Mouse (Mus musculus) E14TG2a.4 (cell line): Measurements from ENCODE around the gene Plce1.
"Not testable (repeated sequence)": the region's sequence is repeated elsewhere in the genome, so short reads cannot be mapped to it uniquely, and the experiment has no call there.

Experiments used
- H3K27me3 ChIP-seq: 2 replicates; pipeline ENCODE4 v1.6.1; 2014; ENCODE audit warnings: low read length, control low read depth; ENCODE audit not compliant: insufficient read depth
- H3K36me3 ChIP-seq: 2 replicates; pipeline ENCODE4 v1.6.1; 2014; ENCODE audit warnings: low read length, control low read depth; ENCODE audit not compliant: insufficient read depth
- H3K4me1 ChIP-seq: replicated peaks from 2 replicates; pipeline ENCODE4 v1.6.1; 2014; ENCODE audit warnings: low read depth, low read length, control low read depth
- H3K4me3 ChIP-seq: replicated peaks from 2 replicates; pipeline ENCODE4 v1.5.1; 2014; ENCODE audit warnings: mild to moderate bottlenecking, low read length
- H3K9me3 ChIP-seq: 2 replicates; pipeline ENCODE4 v1.6.1; 2014; ENCODE audit warnings: low read length, control low read depth
- CTCF ChIP-seq: conservative IDR thresholded peaks from 2 replicates; pipeline ENCODE4 v1.5.1; 2014; ENCODE audit warnings: low read length
- NANOG ChIP-seq: IDR thresholded peaks from 2 replicates; pipeline ENCODE4 v1.6.1; 2014; ENCODE audit warnings: borderline replicate concordance, low read length, mixed read lengths
- POU5F1 ChIP-seq: IDR thresholded peaks from 2 replicates; pipeline ENCODE4 v1.6.1; 2014; ENCODE audit warnings: low read length, borderline replicate concordance

Gene Plce1

DNA sequence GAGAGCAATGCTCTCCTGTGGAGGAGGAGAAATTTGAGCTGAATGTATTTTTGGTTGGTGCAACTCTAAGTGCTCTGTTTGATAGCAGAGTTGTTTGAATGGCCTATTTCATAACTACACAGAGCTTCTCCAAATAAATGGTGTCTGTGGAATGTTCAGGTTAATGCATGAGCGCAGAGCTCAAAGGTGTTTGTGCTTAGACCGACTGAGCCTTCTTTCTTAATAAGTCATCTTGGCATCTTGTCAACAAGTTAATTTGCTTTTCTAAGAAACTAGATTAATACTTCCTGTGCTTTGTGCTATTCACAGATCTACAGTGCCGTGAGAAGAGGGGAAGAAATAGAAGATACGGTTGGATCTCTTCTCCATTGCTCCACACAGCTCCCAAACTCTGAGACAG, 139.2 kb downstream of the Plce1 start:
- Histone ChIP-seq H3K4me3 (no peak overlapping the region), H3K27me3 (no peaks in the 10 kb centered on the region), H3K9me3 (no peaks in the 10 kb centered on the region), H3K36me3 (no peaks in the 10 kb centered on the region), H3K4me1 (peaks cover 6% of the 10 kb centered on the region)
- TF ChIP-seq CTCF: no peak
- TF ChIP-seq NANOG: no peak
- TF ChIP-seq POU5F1: no peak

GRCm38 (mm10) chr19:38621546-38621945, 140.6 kb downstream of the Plce1 start:
- Histone ChIP-seq H3K4me3 (no peak overlapping the region), H3K4me1 (no peaks in the 10 kb centered on the region), H3K9me3 (no peaks in the 10 kb centered on the region), H3K27me3 (no peaks in the 10 kb centered on the region), H3K36me3 (no peaks in the 10 kb centered on the region)
- TF ChIP-seq POU5F1: no peak
- TF ChIP-seq CTCF: no peak
- TF ChIP-seq NANOG: no peak

DNA sequence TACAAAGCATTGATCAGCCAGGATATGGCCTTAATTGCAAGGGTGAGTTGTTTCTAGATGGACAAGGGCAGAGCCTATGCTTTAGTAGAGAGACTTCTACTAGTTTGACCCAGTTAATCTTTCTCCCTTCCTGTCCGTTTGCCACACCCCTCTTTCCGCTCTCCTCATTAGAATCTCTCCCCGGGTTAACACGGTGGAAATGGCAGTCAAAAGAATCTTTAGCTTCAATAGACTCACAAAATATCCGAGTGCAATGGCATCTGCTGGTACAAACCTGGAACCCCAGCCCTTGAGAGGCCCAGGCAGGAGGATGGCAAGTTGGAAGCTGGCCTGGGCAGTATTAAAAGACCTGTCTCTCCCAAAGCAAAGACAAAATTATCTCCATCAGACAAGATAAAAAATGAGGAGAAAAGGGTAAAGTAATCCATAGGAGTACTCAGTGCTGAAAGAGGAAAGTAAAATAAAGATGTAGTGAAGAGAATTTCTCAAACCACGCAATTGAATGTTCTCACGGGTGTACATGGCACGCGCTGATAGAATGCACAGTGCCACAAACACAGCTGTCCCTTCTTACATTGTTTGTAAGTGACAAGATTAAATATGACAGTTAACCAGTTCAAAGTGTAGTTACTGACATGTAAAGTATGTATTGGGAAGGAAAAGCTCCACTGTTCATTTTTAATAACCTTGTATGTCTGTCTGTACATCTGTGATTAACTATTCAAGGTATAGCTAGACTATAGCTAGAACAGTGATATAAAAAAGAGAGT, 145.5 kb downstream of the Plce1 start:
- Histone ChIP-seq H3K27me3 (no peaks in the 10 kb centered on the region), H3K4me3 (no peak overlapping the region), H3K9me3 (no peaks in the 10 kb centered on the region), H3K36me3 (no peaks in the 10 kb centered on the region), H3K4me1 (no peaks in the 10 kb centered on the region)
- TF ChIP-seq POU5F1: no peak
- TF ChIP-seq NANOG: no peak
- TF ChIP-seq CTCF: no peak

DNA sequence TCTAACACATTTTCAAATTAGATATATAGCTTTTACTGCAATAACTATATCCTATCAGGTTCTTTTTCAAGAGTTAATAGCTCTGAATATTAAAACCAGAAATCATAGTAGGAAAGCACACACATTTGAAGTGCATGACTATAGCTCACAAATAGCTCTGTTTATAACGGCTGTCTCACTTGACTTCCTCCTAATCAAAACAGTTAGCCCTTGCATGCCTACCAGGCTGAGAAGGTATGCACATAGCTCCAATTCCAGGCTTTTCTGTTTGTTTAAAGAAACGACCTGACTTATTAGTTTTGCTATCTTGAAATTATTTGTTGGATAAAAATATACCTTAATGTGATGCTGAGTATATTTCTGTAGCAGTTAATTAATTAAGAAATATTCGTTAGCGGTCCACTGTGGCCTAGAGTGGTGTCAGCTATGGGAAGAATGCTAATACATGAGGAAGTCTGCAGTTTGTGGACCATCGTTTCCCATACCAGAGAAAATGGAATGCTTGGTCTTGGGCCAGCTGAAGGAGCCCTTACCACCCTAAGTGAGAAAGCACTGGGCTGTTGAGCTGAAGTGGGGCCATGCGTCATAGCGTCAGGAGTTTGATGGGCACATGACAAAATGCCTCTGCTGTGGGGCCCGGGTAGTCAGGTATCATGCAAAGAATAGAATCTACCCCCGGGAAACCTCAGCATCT, 146.3 kb downstream of the Plce1 start:
- no peak overlapping the region for H3K4me3 ChIP-seq
- H3K36me3 ChIP-seq: no peaks in the 10 kb centered on the region
- no peaks in the 10 kb centered on the region for H3K9me3 ChIP-seq
- TF ChIP-seq CTCF (no peak), NANOG (no peak), POU5F1 (no peak)
- no peaks in the 10 kb centered on the region for H3K4me1 ChIP-seq
- no peaks in the 10 kb centered on the region for H3K27me3 ChIP-seq

GRCm38 (mm10) chr19:38632251-38632650, 151.3 kb downstream of the Plce1 start:
- Histone ChIP-seq H3K27me3 (no peaks in the 10 kb centered on the region), H3K9me3 (no peaks in the 10 kb centered on the region), H3K36me3 (no peaks in the 10 kb centered on the region), H3K4me3 (no peak overlapping the region), H3K4me1 (no peaks in the 10 kb centered on the region)
- TF ChIP-seq POU5F1 (no peak), NANOG (no peak), CTCF (no peak)

DNA sequence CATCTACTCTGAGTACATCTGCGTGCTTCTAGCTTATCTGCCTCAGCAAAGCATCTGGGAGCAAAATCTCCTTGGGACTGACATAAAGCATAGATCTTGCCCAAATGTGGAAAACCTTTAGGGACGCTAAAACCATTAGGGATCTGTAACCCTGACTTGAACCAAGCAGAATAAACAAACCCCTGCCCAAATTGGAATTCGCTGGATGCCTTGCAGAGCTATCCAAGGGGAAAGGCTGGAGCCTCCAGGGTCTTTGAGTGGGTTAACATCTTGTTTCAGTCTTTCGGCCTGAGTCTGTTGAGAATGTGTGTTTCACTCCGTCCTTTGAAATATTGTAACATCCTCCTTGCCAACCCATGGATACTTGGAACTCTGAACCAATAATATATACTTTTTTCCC, 152.4 kb downstream of the Plce1 start:
- Histone ChIP-seq H3K4me3 (no peak overlapping the region), H3K36me3 (no peaks in the 10 kb centered on the region), H3K27me3 (no peaks in the 10 kb centered on the region), H3K4me1 (no peaks in the 10 kb centered on the region), H3K9me3 (no peaks in the 10 kb centered on the region)
- no peak for TF ChIP-seq CTCF
- no peak for TF ChIP-seq POU5F1
- TF ChIP-seq NANOG: no peak

GRCm38 (mm10) chr19:38639050-38639449, 158.1 kb downstream of the Plce1 start:
- no peaks in the 10 kb centered on the region for H3K27me3 ChIP-seq
- TF ChIP-seq NANOG (no peak), POU5F1 (no peak), CTCF (no peak)
- no peaks in the 10 kb centered on the region for H3K36me3 ChIP-seq
- H3K4me1 ChIP-seq: no peaks in the 10 kb centered on the region
- no peak overlapping the region for H3K4me3 ChIP-seq
- H3K9me3 ChIP-seq: no peaks in the 10 kb centered on the region

DNA sequence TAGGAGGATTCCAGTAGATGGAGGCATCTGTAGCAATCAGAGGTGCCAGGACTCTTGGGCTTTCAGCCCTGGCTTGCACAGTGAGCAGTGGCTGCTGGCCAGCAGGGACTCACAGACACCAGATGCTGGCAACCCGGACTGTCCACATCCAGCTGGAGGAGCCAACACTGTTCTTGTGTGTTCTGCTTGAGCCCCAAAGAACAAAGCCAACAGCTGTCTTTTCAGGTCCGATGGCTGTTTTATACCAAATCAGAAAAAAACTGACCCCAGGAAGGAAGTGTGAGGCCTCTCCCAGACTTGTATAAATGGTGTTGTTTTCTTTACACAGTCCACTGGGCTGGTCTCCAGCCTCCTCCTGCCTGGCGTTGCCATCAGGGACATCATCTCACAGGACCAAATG, 158.9 kb downstream of the Plce1 start:
- TF ChIP-seq NANOG (no peak), CTCF (no peak), POU5F1 (no peak)
- Histone ChIP-seq H3K9me3 (no peaks in the 10 kb centered on the region), H3K36me3 (no peaks in the 10 kb centered on the region)

DNA sequence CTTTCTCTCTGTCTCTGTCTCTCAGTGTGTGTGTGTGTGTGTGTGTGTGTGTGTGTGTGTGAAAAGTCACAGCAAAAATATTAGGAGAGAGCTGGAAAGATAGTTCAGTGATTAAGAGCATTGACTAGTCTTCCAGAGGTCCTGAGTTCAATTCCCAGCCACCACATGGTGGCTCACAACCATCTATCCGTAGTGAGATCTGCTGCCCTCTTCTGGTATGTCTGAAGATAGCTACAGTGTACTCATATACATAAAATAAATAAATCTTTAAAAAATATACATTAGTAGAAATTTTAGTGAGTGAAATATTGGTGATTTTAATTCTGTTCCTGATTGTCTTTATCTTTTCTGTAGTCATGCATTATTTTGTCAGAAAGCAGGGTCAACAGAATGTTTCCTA, 161.6 kb downstream of the Plce1 start:
- TF ChIP-seq CTCF: peak; percentile 31; the same call in 1 of the 2 replicates
- H3K9me3 ChIP-seq, H3K4me3 ChIP-seq, H3K27me3 ChIP-seq, H3K36me3 ChIP-seq: not testable (repeated sequence)
- H3K4me1 ChIP-seq: peaks cover 13% of the 10 kb centered on the region; the same call in 1 of the 2 replicates

More for the DNA sequence above, 158.9 kb downstream of the Plce1 start:
- Histone ChIP-seq H3K4me3 (no peak overlapping the region), H3K27me3 (no peaks in the 10 kb centered on the region), H3K4me1 (0 out of 2 replicates have a peak, but pooled peaks cover 2% of the 10 kb centered on the region)
